Mouse (Mus musculus): ENCODE results near the gene Gm4744.
"Not testable (repeated sequence)": the region's sequence is repeated elsewhere in the genome, so short reads cannot be mapped to it uniquely, and the experiment has no call there.

Gene Gm4744

DNA sequence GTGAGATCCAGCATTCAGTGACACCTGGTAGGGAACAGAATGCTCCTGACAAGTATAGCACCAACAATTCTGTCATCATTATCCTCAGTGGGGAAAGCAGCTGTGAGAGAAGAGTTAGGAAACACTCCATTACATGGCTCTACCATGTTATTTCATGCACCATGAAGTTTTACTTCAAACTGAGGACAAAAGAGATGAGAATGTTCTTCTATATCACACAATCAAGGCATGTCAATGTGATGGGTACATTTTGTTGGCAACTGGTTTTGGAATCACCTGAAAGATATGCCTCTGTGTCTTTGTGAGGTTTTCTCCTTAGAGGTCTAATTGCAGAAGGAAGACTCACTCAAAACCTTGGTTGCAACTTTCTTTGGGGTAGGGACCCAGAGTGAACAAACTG lies at the start of gene Gm4744:
Gm4744 (minus strand) TSS at position 101 of the 400 bp plus-strand sequence.
- DNase-seq: no peak

GRCm38 (mm10) chr6:40999379-40999778 lies 47.7 kb upstream of the Gm4744 start, which contains the start of gene Gm2663:
Gene Gm2663, minus strand, starts transcription at chr6:40999479.
- not testable (repeated sequence) for DNase-seq

DNA sequence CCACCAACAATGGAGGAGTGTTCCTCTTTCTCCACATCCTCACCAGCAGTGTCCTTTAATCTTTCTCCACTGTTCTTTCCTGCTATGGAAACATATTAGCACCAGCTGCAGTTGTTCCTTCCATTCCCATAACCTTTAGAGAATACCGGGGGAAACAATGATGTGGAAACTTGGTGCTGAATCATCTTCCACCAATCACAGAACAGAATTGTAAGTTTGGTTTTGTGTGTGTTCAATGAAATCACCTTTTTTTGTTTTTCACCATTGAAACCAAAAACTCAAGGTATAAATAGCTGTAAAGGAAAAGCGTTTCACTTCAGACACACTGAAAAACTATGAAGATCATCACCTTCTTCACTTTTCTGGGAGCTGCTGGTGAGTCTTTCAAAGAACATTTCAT lies 12.8 kb upstream of the Gm4744 start, which contains the start of gene 1810009J06Rik:
1810009J06Rik (plus strand) TSS at position 301 of the 400 bp plus-strand sequence.
- DNase-seq: not testable (repeated sequence)

DNA sequence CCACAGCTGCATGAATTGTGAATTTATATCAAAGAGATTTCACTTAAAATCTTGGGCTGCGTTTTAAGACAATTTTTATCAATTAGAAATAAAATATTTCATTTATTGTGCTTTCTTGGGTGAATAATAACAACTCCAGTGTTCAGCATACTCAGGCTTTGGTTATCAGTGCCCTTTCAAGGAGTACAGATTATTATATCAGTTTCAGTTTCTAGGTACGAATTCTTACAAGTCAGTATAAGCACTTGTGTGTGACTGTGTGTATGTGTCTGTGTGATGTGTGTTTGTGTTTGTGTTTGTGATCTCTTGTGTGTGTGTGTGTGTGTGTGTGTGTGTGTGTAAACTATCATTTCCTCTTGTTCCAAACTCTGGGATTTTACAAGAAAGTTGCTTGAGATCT lies 2.0 kb upstream of the Gm4744 start:
- DNase-seq: no peak

- DNase-seq: no peak
These were observed 11.2 kb downstream of the Gm4744 start, which contains the start of gene 1700074P13Rik for GRCm38 (mm10) chr6:40940457-40940856. Gene 1700074P13Rik, minus strand, starts transcription at chr6:40940557.

DNA sequence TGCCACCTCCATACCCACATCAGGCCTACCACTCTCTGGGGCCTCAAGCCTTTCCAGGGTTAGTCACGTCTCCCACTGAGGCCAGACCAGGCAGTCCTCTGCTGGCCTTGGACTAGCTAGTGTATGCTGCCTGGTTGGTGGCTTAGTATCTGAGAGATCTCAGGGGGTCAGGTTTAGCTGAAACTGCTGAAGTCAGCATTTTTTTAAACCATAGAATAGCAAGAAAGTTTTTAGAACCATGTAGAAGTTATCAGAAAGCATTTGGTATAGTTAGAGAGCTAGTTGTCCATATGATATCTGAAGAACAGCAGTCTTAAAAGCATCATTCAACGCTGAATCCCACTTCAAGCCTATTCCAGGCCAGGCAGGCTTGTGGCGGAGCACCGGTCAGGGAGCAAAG lies 31.7 kb downstream of the Gm4744 start:
- DNase-seq: no peak

DNA sequence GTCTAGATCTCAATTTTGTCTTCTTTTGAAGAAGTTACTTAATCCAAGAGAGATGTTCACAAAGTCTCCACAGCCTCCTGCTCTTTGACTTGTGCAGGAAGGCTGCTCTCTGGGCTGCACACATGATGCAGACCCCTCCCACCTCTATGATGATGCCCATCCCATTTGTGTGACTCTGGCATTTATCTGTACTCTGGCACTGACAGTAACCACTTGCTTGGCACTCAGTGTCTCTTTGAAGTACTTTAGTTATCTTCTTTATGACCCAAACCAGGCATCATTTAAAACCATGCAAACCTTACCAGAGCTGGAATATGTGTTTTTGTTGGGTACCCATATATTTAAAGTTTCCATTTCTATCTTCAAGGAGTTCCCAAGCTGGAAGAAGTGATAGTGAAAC lies 51.4 kb downstream of the Gm4744 start, which contains the start of gene Prss58:
Prss58 (minus strand) TSS at position 101 of the 400 bp plus-strand sequence.
- no peak for DNase-seq
